Mouse (Mus musculus) ES-E14 (cell line): ENCODE measurements around the gene Atad1. TPM values are rescaled to one million over a fixed set of nuclear protein-coding genes. Genes with fewer than 3 reads are reported as not detected.

Source experiments
- DNase-seq: peaks from one replicate; pipeline ENCODE4 v3.0.0-alpha.2; 2013; ENCODE audit warnings: low read depth, low spot score
- H3K27ac ChIP-seq: 2 replicates; pipeline ENCODE4 v1.5.1; 2012; ENCODE audit warnings: low read depth, mild to moderate bottlenecking, low read length, moderate library complexity, mixed read lengths; ENCODE audit not compliant: poor library complexity, insufficient read depth, severe bottlenecking
- H3K36me3 ChIP-seq: 2 replicates; pipeline ENCODE4 v1.6.1; 2012; ENCODE audit warnings: mild to moderate bottlenecking, low read length, moderate library complexity, mixed read lengths; ENCODE audit not compliant: control insufficient read depth, poor library complexity, insufficient read depth, severe bottlenecking
- H3K4me1 ChIP-seq, 2 experiments: fragments of 150-350 bp in 1 of 2; sonication (generic) in 1 of 2; 2 replicates each; pipeline ENCODE4 v1.6.1; 2012; ENCODE audit warnings: low read length in 2 of 2, mild to moderate bottlenecking in 1 of 2, mixed read lengths in 1 of 2; ENCODE audit not compliant: control insufficient read depth in 2 of 2, insufficient read depth in 2 of 2, poor library complexity in 1 of 2
- H3K4me3 ChIP-seq, 2 experiments: fragments of 150-350 bp in 1 of 2; sonication (generic) in 1 of 2; 2 replicates each; pipeline ENCODE4 v1.5.1; 2012; ENCODE audit warnings: low read length in 2 of 2, low read depth in 1 of 2, mild to moderate bottlenecking in 1 of 2, mixed read lengths in 1 of 2; ENCODE audit not compliant: insufficient read depth in 1 of 2, poor library complexity in 1 of 2, severe bottlenecking in 1 of 2
- H3K9ac ChIP-seq: 2 replicates; pipeline ENCODE4 v1.6.1; 2012; ENCODE audit warnings: low read depth, mild to moderate bottlenecking, low read length, mixed read lengths; ENCODE audit not compliant: poor library complexity, insufficient read depth, severe bottlenecking
- H3K9me3 ChIP-seq: fragments of 150-350 bp; sonication (generic); 2 replicates; pipeline ENCODE4 v1.6.1; 2012; ENCODE audit warnings: low read depth, mild to moderate bottlenecking, low read length; ENCODE audit not compliant: control insufficient read depth, insufficient read depth
- CHD2 ChIP-seq: IDR thresholded peaks from 2 replicates; pipeline ENCODE4 v1.6.1; 2014; ENCODE audit warnings: mild to moderate bottlenecking, low read depth, low read length, inconsistent platforms
- HCFC1 ChIP-seq: IDR thresholded peaks from 2 replicates; pipeline ENCODE4 v1.6.1; 2012; ENCODE audit warnings: low read length, inconsistent platforms, borderline replicate concordance; ENCODE audit not compliant: insufficient read depth
- MAFK ChIP-seq: IDR thresholded peaks from 2 replicates; pipeline ENCODE4 v1.6.1; 2014; ENCODE audit warnings: mild to moderate bottlenecking, low read depth, low read length, inconsistent platforms; ENCODE audit not compliant: insufficient read depth
- ZC3H11A ChIP-seq: IDR thresholded peaks from 2 replicates; pipeline ENCODE4 v1.6.1; 2012; ENCODE audit warnings: low read depth, mild to moderate bottlenecking, inconsistent platforms, low read length, borderline replicate concordance
- ZNF384 ChIP-seq: IDR thresholded peaks from 2 replicates; pipeline ENCODE4 v1.6.1; 2012; ENCODE audit warnings: low read depth, low read length, inconsistent platforms
- in situ Hi-C, 2 experiments: fragments of 600-800 bp; cut with MboI; formaldehyde crosslinking; loops; one replicate each; pipeline ENCODE4 v1.15.1; 2025; ENCODE audit warnings: low sequenced_read_pairs in 2 of 2, inconsistent platforms in 1 of 2; ENCODE audit not compliant: unreplicated experiment in 2 of 2
- total RNA-seq: library from RNA; depleted of rRNA; stranded (reverse); fragments of 300-350 nt; gene quantifications from 2 replicates; pipeline ENCODE4 v1.2.3, GENCODE M21; 2012

Atad1 gene
- total RNA-seq, 1 experiment = 84.9 TPM

DNA sequence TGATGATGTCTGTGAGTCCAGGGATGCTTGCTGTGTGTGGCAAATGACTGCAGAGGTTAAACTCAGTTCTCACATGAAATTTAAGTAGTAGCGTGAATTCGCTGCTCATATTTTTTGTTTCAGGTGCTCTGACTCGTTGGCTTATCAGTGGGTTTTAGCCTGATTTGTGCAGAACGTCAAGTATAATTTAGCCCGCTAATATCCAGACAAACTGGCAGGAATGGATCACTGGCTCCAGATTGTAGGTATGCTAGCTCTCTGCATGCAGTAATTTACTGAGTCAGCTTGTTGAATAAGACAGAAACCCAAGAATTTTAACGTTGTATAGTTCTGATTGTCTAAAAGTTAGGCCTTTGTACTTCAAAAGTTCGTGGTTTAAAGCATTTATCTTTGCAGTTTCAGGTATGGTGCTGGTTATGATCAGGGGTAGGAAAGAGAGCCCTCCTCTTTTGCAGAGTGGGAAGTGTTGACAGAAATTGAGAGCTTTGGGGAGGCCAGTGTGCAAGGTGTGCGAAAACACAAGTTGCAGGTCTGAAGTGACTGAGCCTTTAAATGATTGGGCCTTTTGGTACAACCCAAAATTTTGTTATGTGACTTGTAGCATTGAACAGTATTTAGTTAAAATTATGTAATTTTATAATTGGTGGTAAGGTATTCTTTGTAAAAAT, 19.9 kb upstream of the Atad1 start:
- no peaks in the 10 kb centered on the region; the same call in 1 of the 2 replicates for H3K36me3 ChIP-seq
- H3K4me1 ChIP-seq = peaks cover 0 to 15% of the 10 kb centered on the region in 2 experiments; a peak in 3 of 4 replicates
- no peaks in the 10 kb centered on the region for H3K9me3 ChIP-seq
- in situ Hi-C loops = loop anchor here in 1 of 2 experiments (5.0 kb wide), 1 partner anchor 37 kb away; no protein-coding TSS in a partner anchor
- TF ChIP-seq HCFC1 (no peak), ZNF384 (no peak), CHD2 (no peak), MAFK (0 out of 2 replicates have a peak, but pooled peaks have one; percentile 3), ZC3H11A (no peak)
- H3K9ac ChIP-seq = peak overlapping the region; percentile 18; the same call in 1 of the 2 replicates
- DNase-seq = no peak
- no peak overlapping the region for H3K27ac ChIP-seq
- peak overlapping the region; percentile 96 to 98 for H3K4me3 ChIP-seq

DNA sequence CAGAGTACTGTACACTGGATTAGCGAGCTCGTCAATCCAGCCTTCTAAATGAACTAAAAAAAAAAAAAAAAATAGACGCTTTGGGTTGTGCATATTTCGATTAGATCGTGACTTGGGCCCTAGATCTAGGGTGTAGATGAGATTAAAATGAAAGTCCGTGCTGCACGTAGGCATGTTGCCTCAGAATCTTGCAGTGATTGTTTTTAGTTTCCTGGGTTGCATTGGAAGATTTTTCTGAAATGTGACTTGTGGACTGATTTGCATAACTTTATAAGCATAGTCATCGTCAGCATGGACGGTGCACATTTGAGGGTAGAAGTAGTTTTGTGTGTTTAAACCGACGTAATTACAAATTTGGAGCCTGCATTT, 19.2 kb upstream of the Atad1 start:
- Histone ChIP-seq H3K4me1 (peaks cover 2 to 11% of the 10 kb centered on the region in 2 experiments), H3K9ac (peak overlapping the region; percentile 97; the same call in 1 of the 2 replicates), H3K27ac (no peak overlapping the region), H3K36me3 (no peaks in the 10 kb centered on the region; the same call in 1 of the 2 replicates), H3K4me3 (peak overlapping the region; percentile 96 to 98), H3K9me3 (no peaks in the 10 kb centered on the region)
- no peak for TF ChIP-seq HCFC1
- no peak for TF ChIP-seq ZNF384
- TF ChIP-seq ZC3H11A = no peak
- TF ChIP-seq CHD2 = no peak
- no peak for TF ChIP-seq MAFK
- in situ Hi-C loops = loop anchor here in 1 of 2 experiments (5.0 kb wide), 1 partner anchor 36 kb away; no protein-coding TSS in a partner anchor
- no peak for DNase-seq

DNA sequence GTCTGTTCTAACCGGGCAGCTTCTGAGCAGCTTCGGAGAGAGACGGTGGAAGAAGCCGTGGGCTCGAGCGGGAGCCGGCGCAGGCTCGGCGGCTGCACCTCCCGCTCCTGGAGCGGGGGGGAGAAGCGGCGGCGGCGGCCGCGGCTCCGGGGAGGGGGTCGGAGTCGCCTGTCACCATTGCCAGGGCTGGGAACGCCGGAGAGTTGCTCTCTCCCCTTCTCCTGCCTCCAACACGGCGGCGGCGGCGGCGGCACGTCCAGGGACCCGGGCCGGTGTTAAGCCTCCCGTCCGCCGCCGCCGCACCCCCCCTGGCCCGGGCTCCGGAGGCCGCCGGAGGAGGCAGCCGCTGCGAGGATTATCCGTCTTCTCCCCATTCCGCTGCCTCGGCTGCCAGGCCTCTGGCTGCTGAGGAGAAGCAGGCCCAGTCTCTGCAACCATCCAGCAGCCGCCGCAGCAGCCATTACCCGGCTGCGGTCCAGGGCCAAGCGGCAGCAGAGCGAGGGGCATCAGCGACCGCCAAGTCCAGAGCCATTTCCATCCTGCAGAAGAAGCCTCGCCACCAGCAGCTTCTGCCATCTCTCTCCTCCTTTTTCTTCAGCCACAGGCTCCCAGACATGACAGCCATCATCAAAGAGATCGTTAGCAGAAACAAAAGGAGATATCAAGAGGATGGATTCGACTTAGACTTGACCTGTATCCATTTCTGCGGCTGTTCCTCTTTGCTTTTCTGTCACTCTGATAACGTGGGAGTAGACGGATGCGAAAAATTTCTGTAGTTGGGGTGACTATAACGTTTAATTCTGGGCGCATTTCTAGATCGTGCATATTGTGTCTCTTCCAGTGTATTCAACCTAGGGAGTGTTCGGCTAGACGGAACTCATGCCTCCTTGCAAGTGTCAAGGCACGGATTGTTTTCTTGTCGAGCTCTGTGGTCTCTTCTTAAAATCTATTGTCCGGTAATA, 18.5 kb upstream of the Atad1 start:
- H3K36me3 ChIP-seq = no peaks in the 10 kb centered on the region; the same call in 1 of the 2 replicates
- H3K9me3 ChIP-seq = no peaks in the 10 kb centered on the region
- DNase-seq = peak; percentile 26
- peak overlapping the region; percentile 92 for H3K27ac ChIP-seq
- H3K9ac ChIP-seq = peak overlapping the region; percentile 97
- H3K4me1 ChIP-seq = peaks cover 2 to 11% of the 10 kb centered on the region in 2 experiments
- H3K4me3 ChIP-seq = peak overlapping the region; percentile 96 to 98
- in situ Hi-C loops = loop anchor here in 1 of 2 experiments (5.0 kb wide), 1 partner anchor 36 kb away; no protein-coding TSS in a partner anchor
- TF ChIP-seq CHD2 (no peak), HCFC1 (no peak), MAFK (no peak), ZC3H11A (no peak), ZNF384 (no peak)

- no peaks in the 10 kb centered on the region for H3K9me3 ChIP-seq
- in situ Hi-C loops = loop anchor here in 1 of 2 experiments (5.0 kb wide), 1 partner anchor 35 kb away; no protein-coding TSS in a partner anchor
- H3K4me1 ChIP-seq = peaks cover 5 to 11% of the 10 kb centered on the region in 2 experiments
- peak within 1 kb of the TSS; percentile 96 to 98 for H3K4me3 ChIP-seq
- H3K27ac ChIP-seq = peak within 1 kb of the TSS; percentile 92
- DNase-seq = peak; percentile 83
- H3K9ac ChIP-seq = peak within 1 kb of the TSS; percentile 97
- TF ChIP-seq ZC3H11A = no peak
- TF ChIP-seq MAFK = no peak
- TF ChIP-seq ZNF384 = no peak
- peak; percentile 82 for TF ChIP-seq CHD2
- peak; percentile 71; the same call in 1 of the 2 replicates for TF ChIP-seq HCFC1
- no peaks in the 10 kb centered on the region; the same call in 1 of the 2 replicates for H3K36me3 ChIP-seq
Observed at GRCm38 (mm10) chr19:32756900-32757725, 17.5 kb upstream of the Atad1 start, which contains the start of gene Pten. Pten (plus strand) TSS chr19:32757497.
